Mouse (Mus musculus) natural killer cell, adult 2 months (primary cell): ENCODE results near the gene Odf2l.

Source experiments
- DNase-seq, 2 experiments: peaks; one replicate each; pipeline ENCODE4 v3.0.0; 2022; ENCODE audit warnings: low spot score in 2 of 2

Odf2l gene

GRCm38 (mm10) chr3:145118254-145119001, at the start of gene Odf2l:
Gene Odf2l (plus strand): TSS chr3:145118588.
- DNase-seq: peak; percentile 96 to 97

- DNase-seq: no peak
Measured at GRCm38 (mm10) chr3:145068964-145069363, 49.4 kb upstream of the Odf2l start.

DNA sequence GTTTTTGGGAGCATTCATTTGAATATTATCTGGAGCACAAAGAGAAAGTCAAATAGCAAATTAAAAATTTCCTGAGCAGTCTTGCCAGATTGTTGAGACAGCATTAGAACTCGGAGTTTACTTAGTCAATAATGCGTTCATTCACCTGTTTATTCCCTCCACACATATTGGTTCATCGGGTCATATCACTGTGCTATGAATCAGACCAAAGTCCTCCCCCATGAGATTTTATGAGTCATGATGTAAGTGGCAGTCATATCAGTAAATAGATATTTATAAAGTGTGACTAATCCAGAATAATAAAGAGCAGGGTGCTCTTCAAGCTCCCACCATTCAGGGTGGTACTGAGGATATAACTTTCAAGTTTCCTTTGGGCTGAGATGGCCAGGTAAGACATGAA, 46.0 kb upstream of the Odf2l start:
- no peak for DNase-seq

DNA sequence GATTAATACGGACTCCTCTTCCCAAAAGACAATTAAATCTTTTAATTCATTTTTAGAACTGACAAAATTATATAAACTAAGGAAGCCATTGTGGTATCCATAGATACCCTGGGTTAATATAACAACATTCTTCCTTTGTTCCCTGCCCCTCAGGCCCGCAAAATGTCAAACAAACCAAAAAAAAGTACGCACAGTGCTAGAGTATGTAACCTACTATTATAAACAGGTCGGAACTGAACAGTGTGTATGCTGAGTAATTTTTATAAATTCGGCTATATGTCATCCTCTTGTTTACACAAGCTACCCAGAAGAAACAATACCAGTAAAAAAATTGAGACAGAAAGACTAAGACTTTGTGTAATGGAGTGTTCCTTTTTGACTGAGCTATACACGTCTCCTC, 40.0 kb upstream of the Odf2l start:
- no peak for DNase-seq

- DNase-seq: no peak
Measured at GRCm38 (mm10) chr3:145080904-145081303, 37.5 kb upstream of the Odf2l start.

- DNase-seq: no peak
Measured at GRCm38 (mm10) chr3:145083081-145083480, 35.3 kb upstream of the Odf2l start.

GRCm38 (mm10) chr3:145086180-145086579, 32.2 kb upstream of the Odf2l start:
- no peak for DNase-seq

DNA sequence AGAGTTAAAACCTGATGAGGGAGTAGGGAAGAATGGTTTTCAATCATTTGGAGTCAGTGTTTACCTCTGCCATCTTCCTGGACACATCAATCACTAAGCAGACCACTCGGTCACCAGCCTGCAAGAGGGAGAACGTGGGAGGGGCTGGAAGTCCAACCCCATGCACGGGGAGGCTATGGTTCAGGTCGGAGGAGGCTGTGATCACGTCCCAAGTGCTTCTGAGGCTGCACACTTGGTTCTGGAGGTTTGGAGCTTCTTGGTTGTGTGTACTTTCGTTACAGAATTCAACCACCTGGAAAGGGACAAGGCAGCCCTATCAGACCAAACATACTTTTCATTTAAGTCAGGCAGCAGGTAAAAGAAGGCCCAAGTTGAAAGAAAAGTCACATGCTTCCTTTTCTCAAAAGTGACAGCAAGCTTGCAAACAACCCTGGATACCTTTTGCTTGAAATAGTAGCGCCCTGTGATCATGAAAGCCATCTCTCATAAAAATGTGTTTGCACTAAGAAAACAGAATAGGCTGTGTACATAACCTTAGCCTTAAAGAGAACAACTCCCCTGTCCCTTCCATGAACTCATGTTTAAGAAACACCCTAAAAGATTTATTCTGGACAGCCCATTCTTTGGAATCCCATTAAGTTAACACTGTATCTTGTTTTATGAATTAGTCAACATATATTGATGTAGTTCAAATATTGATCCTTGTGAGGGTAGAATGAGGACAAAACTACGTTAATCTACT, 30.4 kb upstream of the Odf2l start:
- no peak for DNase-seq

DNA sequence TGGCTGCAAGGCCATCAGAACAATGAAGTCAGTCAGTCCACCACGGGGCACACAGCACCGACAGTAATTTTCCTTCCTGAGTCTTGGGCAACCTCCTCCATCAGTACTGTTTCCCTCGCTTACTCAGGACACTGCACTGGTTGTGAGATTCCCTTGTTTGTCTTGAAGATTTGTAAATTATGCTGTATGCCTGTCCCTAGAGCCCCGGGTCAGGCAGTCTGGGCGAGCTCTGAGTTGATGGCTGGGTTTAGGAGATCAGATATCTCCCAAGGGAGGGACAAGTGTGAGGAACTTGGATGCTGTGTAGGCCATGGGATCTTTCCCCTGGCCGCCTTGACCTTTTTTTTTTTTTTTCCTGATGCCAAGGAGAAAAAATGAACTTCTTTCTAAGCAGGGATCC, 19.1 kb upstream of the Odf2l start, which contains the start of gene Clca2:
Gene Clca2 (minus strand): TSS at position 153 of the 400 bp plus-strand sequence.
- no peak for DNase-seq

DNA sequence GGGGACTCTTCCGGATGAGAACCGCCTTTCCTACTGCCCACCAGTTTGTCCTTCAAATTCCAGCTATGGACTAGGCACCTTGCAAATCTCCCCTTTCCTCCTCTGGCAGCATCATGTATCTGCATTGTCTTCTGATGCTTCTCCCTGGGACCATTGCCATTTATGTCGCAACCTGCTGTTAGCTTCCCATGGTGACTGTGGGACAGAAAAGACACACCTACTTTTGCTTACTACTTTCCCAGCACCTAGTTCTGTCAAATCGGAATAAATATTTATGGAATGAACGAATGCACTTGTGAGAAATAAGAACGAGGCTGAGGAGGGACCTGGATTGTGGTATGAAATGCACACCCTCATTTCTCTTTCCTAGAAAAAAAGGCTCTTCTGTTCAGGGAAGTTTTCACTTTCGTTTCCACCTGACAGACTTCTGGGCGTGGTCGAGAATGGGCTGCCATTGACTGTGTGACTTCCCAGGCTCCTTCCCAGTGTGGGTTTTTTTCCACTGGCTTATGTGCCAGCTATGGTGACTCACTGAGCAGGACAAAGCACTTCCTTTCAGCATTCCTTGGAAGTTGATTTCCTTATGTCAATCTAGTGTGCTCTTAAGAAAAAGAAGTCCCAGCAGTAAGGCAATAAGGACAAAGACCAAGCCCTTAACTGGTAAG, 16.4 kb upstream of the Odf2l start:
- DNase-seq: no peak

- no peak for DNase-seq
Measured at GRCm38 (mm10) chr3:145103321-145103720, 15.1 kb upstream of the Odf2l start.

GRCm38 (mm10) chr3:145103770-145104169, 14.6 kb upstream of the Odf2l start:
- DNase-seq: no peak

GRCm38 (mm10) chr3:145105076-145105772, 13.2 kb upstream of the Odf2l start:
- DNase-seq: no peak

DNA sequence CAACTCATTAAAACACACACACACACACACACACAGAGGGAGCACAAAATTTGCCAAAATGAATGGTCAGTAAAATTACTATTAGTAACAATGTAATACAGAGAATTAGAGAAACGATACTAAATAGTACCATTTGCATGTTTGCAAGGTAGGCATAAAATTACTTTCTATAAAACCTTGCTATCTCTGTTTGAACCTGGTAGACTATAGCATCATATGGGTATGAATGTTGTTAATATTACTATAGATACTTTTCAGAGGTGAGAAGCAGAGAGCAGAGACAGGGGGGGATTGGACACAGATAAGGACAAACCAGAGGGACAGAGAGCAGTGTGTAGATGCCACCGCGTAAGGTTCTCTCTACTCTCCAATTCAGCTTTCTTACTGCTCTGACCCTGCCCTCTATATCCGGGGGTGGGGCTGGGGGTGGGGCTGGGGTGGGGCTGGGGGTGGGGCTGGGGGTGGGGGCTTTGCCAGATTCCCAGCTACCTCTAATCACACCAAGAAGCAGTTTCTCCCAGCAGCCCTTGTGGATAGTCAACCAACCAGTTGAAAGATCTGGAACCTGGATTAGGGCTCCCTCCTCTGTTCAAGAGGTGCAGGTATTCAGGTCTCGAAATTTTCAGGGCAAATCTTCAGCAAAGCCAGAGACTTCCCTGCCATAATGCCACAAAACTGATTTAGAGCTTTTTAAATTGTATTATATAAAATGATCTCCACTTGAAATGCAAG, 12.4 kb upstream of the Odf2l start:
- no peak for DNase-seq

DNA sequence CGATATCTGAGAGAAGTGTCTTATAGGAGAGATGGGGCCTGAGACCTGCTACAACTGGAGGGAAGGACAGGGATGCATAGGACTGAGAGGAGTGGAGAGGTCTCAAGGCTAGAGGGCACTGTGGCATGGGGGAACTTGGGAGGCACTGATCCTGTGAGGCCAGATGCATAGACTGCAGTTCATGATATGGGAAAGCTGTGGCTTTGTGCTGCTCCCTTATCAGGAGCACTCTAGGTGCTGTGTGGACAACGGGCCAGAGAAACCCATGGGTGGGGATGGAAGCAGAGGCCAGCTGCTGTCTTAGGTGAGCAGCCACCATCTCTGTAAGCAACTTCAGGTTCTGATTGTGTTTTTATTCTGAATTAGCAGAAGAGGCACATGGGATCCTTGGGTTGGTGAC, 3.2 kb upstream of the Odf2l start:
- DNase-seq: no peak

DNA sequence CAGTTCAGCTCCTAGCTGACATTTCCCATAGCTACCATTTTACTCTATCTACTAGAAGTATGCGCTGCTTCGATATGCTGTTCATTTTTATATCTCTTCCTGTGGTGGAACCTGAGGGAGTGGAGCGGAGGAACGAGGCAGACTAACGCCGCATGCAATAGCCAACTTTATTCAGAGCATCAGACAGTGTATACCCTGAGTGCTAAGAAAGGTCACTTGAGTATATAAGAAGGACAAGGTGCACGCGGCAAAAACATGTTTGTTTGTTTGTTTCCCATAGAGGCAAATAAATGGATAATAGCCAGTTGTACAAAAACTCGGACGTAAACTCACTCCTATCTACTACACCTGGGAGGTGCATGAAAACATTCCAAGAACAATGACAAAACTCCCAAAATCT, 751 bp upstream of the Odf2l start:
- no peak for DNase-seq

DNA sequence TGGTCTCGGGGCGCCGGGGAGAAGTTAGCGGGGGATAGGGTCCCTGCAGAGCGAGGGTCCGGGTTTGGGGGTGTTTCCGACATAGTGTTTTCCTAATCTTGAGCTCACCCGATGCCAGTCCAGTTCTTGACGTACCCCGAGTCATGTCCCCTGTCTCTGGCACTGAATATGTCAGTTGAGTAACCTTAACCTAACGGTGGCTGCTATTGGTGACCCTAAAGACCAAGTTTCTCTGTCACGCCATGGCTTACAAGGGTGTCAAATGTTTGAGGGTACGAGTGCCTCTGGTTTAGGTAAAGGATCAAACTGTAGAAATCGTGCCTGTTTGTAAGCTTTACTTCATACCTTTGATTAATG, 592 bp downstream of the Odf2l start:
- DNase-seq: no peak

GRCm38 (mm10) chr3:145119425-145119824, 1.0 kb downstream of the Odf2l start:
- no peak for DNase-seq

GRCm38 (mm10) chr3:145126618-145127017, 8.2 kb downstream of the Odf2l start:
- DNase-seq: no peak

- no peak for DNase-seq
Measured at GRCm38 (mm10) chr3:145129356-145129755, 11.0 kb downstream of the Odf2l start.

GRCm38 (mm10) chr3:145131210-145131868, 13.0 kb downstream of the Odf2l start:
- peak in 1 of 2 experiments; percentile 26 for DNase-seq
